Mouse (Mus musculus): ENCODE measurements around the gene Gprin2.
A peak's percentile ranks its signal among the peaks of the same experiment; 100 is the strongest.

Gene Gprin2

DNA sequence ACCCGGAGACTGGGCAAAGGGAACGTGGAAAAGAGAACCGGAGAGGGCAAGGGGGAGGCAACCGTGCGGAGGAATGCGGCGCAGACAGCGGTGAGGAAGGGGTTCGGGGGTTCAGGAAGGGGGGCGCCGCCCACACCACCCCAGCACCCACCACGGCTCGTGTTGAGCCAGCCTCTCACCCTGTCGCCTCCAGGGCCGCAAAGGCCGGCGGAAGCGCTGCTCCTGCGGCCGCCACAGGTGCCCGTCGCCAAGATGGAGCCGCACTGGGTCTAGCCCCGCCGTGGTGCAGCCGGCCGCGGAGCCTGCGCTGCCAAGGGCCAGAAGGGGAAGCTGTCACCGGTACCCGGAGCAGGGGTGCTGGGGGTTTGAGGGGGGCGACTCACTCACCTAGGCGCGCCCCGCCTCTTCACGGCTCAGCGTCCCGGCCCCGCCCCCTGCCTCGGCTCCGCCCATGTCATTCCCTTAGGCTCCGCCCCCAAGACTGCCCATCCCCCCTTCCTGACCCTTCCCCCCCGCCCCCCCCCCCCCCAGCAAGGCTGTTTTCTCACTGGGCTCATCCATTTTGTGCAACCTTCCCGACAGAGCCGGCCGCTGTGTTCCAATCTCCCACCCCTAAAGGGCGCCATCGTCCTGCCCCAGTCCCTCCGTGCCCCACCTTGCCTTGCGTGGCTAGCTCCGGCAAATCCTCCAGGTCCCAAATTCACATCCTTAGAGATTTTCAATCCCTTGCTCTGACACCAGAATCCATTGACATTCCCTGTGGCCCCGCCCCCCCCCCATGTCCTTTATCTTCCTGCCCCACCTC, at the start of gene Gprin2:
Gene Gprin2 (minus strand): TSS at position 423 of the 805 bp plus-strand sequence.
- DNase-seq (ENCODE audit: low read depth, low spot score), result no peak

DNA sequence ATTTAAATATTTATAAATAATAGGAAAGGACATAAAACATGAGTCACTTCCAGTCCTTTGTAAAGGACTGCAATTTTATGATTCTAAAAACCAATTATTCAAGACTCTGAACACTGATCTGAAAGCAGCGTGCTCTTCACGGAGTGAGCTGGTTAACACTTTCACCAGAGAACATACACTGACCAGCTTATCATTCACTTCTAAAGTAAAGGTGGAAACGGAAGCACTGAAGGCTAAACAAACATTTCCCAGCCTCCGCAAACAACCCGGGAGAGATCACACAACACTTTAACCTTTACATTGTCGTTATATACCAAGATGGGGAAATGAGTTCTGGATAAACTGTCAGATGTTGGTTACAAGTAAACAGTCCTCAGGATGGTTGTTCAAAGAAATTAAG, 39.2 kb upstream of the Gprin2 start:
- no peak for DNase-seq (ENCODE audit: low read depth, low spot score)

DNA sequence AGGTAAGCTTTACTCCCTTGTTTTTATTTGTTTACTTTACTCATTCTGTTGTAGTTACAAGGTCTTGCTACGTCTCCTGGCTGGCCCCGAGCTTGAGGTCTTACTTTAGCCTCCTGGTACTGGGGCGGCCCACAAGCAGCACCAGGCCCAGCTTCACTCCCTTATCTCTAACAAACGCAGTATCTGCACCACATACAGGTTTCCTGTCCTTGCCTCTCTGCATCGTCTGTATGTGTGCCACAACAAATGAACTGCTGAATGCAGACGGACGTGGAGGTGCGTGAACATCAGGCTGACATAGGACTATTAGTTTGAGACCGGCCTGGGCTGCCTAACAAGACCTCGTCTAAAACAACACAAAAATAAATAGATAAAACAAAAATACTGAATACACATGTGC, 38.8 kb upstream of the Gprin2 start:
- no peak for DNase-seq (ENCODE audit: low read depth, low spot score)

DNA sequence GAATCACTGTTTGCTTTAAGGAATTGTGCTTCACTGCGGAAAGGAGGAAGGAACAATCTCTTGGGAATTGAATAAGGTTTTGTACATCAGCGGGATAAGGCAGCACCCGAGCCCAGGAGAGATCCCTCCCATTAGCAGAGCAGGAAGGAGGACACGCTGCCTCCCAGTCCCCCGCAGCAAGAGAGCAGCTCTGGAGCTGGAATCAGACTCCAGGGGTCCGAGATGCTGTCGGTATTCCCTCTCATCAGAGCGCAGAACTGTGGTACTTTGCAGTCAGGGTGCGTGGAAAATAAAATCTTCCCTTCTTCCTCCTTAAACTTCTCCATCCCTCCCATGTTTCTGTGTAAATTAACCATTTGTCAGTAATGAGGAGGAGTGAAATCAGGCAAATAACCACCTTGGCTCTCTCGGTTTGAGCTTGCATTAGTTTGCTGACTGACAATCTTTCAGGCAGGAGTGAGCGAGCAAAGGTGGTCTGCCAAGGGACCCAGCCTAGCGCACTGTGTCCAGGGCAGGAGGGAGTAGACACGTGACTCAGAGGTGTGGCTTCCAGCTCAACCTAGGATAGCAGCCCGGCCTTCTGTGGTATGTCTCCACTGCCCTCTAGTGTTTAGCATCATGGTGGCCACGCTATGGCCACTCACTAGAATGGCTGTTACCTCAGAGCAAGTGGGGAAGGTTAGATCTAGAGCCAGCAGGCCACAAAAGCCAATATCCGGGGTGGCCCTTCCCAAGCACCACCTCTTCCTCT, 33.4 kb upstream of the Gprin2 start:
- DNase-seq (ENCODE audit: low read depth, low spot score), result peak; percentile 61

DNA sequence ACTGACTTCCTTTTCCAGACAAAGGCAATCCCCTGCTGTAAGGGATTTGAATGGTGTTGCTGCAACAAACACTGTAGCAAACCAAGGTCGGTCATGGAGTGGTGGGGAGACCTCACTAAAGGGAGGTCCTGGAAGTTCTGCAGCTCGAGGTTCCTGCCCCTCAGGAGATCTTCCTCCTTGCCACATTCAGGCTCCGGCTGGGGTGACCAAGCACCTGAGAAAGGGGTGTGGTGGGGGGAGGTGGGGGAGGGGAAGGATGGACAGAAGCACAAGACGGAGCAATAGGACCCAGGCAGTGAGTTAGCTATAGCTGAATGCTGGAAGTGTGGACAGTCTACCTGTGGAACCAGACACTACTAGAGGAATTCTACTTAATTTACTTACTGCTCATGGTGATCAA, 32.4 kb upstream of the Gprin2 start:
- no peak for DNase-seq (ENCODE audit: low read depth, low spot score)

DNA sequence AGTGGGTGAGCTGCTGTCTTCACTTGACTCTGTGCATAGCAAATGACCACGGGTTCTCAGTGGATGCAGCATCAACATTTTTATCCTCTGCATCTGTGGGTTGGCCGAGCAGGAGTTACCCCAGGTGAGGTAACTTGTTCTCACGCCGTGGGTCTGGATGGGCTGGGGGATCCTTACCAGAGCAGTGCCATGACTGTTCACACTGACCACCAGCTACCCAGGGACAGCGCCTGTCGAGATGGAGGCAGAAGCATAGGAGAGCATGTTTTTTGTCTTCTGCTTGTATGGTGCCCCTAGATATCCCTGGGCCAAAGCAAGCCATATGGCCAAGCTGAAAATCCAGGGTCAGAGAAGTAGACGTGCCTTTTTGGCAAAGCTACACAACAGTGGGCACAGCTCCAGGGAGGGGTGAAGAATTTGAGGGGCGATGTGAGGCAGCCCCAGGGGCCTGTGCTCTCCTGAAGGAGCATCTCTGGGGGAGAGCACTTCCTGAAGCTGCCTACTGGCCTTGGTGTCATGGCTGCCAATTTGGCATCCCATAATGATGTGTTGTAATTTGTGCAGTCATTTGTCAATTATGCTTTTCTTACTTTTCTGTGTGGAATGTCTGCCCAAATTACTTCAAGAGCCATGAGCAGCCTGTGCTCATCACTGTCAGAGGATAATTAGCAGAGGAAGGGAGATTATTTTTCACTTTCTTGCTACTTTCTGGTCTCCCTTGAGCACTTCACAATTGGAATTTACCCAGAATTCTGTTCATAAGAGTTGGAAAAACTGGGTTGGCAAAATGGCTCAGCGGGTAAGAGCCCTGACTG, 31.6 kb upstream of the Gprin2 start:
- DNase-seq (ENCODE audit: low read depth, low spot score), result no peak

DNA sequence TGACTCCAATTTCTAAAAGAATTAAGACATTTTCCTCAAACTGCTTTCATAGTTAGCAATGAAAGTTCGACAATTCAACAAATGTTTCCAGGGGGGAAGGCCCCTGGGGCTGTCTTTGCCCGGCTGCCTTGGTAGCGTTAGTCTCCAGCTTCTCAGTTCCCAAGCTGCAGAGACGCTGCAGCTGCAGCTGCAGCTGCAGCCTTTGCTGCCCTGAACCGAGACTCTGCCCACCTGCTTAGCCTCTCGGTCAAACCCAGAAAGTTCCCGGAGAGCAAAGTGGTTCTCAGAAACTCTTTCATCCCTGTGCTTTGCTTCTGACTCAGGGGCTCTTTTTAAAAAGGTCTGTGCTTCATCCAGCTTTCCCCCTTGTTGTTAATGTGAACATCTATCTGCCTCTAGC, 30.9 kb upstream of the Gprin2 start:
- DNase-seq (ENCODE audit: low read depth, low spot score), result no peak

DNA sequence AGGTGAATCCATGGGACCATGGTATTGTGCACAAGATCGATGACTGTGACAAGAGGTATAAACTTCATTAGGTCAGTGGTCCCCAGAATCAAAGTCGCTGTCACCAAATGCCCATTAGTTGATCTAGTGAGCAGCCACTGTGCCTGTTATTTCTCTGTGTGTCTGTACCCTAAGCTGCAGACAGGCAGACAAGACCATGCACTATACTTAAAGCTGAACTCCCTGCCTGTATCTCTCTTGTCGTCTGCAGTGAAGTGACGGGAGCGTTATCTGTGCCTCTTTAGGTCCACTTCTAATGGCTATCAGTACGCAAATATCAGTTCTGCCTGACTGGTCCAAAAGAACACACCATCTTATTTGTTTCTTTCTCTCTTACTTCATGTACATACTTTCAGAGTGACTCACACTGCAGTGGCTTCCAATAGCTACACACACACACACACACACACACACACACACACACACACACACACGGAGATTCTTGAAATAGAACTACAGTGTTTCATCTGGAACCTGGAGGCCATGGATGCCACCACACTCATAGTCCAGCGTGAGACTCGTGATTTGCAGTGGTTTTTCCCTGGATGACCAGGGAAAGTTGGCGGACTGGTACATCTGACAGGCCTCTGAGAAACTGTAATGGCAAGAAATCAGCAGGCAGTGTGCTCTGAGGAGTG, 27.5 kb upstream of the Gprin2 start:
- DNase-seq (ENCODE audit: low read depth, low spot score), result no peak

DNA sequence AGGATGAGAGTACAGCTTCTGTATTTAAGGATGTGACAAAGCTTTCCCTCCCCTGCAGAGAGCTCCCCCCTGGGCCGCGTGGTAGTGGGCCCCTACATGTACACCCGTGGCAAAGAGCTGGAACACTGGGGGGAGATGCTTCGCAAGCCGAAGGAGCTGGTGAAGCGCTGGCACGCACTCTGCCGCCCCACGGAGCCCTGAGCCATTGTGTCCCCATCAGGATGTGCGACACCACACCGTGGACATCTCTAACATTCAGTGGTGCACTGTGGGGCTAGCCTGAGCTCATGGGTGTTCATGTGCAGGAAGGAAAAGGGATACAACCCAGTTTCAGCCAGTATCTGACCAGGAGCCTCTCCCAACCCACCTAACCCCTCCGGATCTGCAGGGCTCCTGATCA, 26.5 kb upstream of the Gprin2 start:
- DNase-seq (ENCODE audit: low read depth, low spot score), result no peak

DNA sequence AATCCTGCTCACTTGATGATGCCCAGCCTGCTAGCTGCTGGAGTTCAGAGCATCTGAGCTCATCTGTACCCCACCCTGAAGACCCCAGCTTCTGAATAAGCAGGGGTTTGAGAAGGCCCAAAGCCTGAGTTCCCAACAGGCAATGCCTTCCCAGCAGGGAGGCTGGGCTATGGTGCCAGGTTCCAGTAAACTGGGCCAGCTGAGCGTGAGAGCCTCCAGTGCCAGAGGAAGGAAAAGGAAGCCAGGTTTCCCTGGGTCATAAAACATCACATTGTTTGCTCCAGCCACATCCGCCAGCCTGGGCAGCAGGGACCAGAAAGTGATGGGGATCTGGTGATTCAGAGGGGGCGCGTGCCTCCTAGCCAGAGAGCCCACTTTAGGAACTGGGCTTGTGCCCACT, 25.1 kb upstream of the Gprin2 start:
- no peak for DNase-seq (ENCODE audit: low read depth, low spot score)

DNA sequence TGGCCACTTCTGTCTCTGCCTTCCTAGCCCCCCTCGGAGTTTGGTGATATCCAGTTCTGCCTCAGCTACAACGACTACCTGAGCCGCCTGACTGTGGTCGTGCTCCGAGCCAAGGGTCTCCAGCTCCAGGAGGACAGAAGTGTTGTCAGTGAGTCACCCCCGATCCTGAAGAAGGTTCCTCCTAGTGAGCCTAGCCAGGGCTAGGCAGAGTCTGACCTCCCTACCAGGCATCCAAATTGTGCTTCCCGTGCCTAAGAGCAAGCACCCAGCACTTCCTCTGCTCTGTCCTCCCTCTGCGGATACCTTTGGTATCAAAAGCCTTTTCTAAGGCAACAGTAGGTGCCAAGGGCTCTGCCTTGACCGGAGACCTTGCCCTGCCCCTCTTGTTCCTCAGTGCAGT, 24.5 kb upstream of the Gprin2 start:
- DNase-seq (ENCODE audit: low read depth, low spot score), result no peak

DNA sequence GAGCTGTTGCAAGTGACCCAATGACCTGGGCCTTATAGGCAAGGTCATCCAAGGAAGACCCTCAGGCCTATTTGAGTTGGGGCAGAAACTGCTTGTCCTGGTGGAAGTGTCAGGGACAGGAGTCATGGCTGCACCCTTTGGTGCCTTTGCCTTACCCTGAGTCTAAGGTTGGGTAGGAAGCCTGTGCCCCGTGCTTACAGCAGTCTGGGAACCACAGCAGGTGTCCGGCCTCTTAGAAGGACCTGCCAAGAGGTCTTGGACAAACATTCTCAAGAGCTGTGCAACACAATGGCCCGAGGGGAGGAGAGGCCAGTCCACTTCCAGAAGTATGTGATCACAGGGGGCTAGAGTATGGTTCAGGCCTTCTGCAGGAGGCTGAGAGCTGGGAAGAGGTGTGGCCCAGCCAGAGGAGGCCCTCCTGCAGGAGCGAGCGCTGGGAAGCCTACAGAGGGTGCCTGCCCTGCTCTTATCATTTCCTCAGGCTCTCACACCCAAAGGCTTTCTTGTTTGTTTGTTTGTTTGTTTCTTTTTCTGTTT, 22.0 kb upstream of the Gprin2 start:
- no peak for DNase-seq (ENCODE audit: low read depth, low spot score)

DNA sequence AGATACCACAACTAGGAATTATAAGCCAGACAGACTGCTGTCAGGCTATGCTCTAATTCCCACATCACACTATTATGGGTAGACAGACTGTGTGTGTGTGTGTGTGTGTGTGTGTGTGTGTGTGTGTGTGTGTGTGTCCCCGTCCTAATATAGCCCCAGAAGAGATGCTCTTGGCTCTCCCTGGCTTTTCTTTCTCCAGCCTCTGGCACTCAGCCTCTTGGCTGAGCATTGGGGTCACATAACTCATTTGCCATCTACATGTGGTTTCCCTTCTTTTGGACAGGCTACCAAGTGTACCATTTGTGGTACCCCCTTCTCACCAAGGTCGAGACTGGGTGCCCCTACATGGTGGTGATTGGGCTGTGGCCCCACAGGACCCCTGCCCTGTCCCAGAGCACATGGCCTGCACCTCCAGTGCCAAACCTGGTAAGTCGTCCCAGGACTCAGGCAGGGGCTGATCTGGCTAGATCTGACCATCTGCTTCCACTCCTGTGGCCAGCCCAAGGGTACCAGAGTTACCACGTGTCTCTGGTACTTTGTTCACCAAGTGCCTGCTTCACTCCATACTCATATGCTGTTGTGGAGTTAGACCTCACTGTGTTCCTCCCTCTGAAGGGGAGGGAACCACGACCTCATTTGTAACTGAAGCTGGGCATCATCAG, 20.1 kb upstream of the Gprin2 start:
- no peak for DNase-seq (ENCODE audit: low read depth, low spot score)

DNA sequence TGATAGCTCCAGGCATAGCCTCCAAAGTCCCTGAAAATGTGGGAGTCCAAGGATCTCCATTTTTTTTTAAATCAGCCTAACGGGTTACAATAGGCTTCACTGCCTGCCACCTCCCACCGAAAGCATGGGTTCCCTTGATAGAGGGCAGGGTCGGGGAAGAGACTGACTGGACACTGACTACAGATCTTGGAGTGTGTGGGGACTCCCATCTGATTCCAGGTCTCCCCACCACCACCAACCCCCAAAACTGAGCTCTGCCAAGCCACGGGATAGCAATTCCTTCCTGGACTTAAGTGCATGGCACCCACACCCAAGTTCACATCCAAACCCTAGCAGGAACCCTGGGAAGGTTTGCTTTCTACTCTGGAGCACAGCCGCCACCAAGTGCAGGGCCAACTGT, 19.0 kb upstream of the Gprin2 start:
- DNase-seq (ENCODE audit: low read depth, low spot score), result no peak

DNA sequence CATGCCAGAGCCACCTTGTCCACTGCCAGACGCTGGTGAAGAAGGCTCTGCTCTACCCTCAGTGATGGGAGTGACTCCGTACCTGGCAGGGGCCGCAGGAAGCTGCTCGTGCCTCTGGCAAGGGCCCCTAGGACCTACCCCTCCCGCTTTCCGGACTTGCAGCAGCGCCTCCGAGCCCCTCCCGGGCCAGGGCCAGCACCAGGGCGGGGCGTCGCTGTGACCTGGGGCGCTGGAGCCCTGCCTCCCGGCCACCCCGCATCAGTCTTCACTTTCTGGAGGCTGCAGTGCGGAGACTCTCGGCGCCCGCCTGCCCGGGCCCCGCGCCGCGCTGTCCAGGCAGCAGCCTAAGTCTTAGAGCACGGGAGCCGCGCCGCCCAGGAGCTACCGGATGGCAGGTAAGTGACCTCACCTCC, 18.3 kb upstream of the Gprin2 start:
- no peak for DNase-seq (ENCODE audit: low read depth, low spot score)

DNA sequence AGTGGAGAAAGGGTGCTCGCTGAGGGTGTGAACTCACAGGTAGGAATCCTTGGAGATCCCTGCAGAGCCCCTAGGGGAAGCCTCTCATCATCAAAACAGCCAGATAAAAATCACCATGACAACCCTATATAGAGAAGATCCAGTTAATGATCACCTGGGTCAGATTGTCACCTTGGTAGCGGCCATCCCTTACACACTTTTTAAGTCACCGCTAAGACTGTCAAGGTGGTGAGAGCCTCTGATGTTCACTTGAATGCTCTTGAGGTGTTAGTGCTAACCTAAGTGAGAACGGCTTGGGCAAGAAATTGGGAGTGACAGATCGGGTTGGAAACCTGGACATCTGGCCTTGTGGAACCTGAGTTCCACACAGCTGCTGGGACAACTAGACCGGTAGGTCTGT, 17.8 kb upstream of the Gprin2 start, which contains the start of gene Syt15:
Gene Syt15 (plus strand): TSS at position 301 of the 400 bp plus-strand sequence.
- DNase-seq (ENCODE audit: low read depth, low spot score), result no peak

DNA sequence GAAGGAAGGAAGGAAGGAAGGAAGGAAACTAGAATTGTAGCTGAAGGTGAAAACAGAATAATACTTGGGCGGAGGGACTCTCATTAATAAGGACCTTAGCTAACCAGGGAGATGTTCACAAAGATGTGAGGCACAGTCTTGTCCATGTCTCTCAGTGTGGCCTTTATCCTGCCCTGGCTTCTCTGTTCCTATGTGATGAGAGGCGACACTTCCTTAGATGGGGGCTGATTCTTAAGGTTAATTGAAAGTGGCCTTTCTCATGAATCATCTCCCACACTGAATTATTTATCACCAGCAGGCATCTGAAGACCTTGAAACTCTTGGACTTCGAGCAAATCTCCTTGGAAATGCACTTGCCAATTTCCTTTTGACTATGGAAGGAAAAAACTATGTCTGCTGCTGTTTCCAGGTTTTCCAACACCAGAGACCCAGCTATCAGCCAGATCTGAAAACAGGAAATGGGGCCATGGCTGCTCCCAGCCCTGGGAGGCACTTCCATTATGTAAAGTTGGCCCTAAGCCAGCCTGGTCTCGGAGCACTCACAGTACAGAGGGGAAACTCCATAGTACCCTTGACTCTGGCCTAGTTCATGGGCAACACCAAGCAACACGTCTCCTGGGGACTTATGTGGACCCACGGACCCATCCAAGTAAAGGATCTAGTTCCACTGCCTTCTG, 14.1 kb upstream of the Gprin2 start:
- no peak for DNase-seq (ENCODE audit: low read depth, low spot score)

DNA sequence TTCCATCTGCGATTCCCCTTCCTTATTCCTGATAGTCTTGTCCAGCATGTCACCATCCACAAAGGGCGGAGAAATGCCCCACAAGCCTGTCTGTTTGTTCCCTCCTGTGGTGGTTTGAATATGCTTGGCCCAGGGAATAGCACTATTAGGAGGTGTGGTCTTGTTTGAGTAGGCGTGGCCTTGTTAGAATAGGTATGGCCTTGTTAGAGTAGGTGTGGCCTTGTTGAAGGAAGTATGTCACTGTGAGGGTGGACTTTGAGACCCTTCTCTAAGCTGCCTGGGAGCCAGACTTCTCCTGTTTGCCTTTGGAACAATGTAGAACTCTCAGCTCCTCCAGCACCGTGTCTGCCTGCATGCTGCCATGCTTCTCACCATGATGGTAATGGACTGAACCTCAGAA, 8.5 kb upstream of the Gprin2 start:
- no peak for DNase-seq (ENCODE audit: low read depth, low spot score)

DNA sequence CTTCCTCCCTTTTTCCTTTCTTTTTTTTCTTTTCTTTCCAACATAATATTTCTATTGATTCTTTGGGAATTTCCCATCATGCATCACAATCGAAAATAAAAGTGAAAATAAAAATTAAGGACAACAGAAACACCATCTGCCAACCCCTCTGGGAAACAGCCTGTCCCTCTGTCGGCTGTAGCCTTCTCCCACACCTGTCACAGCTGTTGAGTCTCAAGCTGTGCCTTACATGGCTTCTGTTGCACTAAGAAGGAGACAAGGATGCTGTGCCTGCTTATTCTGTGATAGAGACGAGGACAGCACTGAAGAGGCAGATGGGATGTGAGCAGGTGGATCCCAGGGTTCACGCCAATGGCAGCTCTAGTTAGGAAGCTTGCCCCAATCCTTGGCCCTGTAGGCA, 7.6 kb upstream of the Gprin2 start:
- DNase-seq (ENCODE audit: low read depth, low spot score), result no peak

DNA sequence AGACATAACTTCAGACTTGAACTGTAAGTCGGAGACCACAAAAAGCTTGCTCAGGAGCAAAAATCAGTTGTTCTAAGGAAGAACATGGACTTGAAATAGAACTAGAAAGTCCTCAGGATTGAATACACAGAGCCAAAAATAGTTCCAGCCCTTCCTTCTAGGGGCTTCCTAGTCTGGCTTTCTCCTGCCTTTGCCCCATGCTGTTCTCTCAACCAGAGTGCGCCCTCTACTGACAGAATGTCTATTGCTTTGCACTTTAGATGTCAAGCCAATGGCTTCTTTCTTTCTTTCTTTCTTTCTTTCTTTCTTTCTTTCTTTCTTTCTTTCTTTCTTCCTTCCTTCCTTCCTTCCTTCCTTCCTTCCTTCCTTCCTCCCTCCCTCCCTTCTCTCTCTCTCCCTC, 7.2 kb upstream of the Gprin2 start:
- DNase-seq (ENCODE audit: low read depth, low spot score), result no peak

All from WW6 (cell line).